Mouse (Mus musculus): Measurements from ENCODE around the gene Slc16a11.

DNA sequence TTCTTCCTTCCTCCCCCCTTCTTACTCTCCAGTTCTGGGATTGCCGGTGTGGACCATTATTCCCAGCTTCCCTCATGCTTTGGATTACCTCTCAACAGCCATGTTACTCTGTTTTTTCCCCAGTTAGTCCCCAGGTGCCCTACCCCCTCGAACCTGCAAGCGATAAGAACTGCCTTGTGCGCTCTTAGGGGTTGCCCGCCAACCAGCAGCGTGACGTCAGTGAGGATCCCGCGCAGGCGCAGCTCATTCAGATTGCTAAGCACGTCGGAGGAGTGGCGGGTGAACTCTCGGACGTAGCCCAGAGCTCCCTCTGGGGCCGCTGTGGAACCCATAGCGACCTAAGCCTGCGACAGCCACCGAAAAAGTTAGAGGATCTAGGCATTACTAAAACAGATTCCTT lies 16.3 kb downstream of the Slc16a11 start:
- TF ChIP-seq CTCF (conservative IDR thresholded peaks at IDR 0.05; ENCODE audit: low read length) = no peak
- no peak for TF ChIP-seq NANOG (IDR thresholded peaks at IDR 0.05; ENCODE audit: borderline replicate concordance, low read length)
- TF ChIP-seq POU5F1 (IDR thresholded peaks at IDR 0.05; ENCODE audit: borderline replicate concordance, low read length) = no peak
